8 mouse cellular contexts compared by ENCODE assay signal in the genomic region with DNA sequence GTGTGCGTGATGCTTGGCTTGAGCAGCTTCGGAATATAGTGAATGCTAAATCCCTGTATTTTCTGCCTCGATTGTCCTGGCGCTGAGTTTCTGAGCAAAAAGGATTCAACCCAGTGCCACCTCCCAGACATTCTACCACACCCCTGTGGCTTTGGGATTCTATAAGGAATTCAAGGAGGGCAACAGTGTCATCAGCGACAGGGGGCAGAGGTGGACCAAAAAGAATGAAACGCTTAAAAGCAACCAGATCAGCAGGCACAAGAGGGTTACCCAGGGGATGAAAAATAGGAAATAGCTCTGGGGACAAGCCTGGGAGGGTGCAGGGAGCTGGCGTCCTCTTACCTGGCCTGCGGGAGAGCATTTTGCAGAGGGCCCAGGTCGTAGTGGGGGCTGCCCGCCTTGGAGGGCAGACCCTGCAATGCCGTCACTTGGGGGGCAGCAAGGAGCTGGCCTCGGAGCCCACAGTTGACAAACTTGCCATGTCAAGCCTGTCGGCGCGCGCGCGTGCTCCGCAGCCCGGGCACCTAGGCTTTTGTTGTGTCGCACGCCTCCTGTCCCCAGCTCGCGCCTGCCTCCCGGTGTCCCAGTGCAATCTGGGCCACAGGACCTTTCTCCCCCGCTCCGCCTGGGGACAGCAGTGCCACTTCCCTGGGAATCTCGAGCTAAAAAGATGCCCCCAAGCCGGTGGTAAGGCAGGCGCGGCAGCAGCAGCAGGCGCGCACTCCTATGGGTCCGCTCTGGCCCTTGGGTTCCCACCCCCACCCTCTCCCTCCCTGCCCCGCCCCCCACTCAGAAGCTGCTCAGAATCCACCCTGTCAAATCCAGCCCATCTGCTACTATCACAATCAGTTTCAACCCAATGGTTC.
DNase-seq lines count a peak whose midpoint lies in the region; ATAC-seq lines count a peak whose summit lies in the region.

No protein-coding gene starts in this region.

- peak overlapping the region; percentile 46 for H3K4me3 ChIP-seq in kidney, embryonic 14.5 days (ENCODE audit: low read length)
- peak overlapping the region; percentile 53 for H3K4me3 ChIP-seq in kidney, embryonic 16.5 days (ENCODE audit: low read length)

- WGBS in kidney, embryonic 14.5 days: 8% methylated on average over 31 of the region's 35 CpGs
- WGBS in kidney, embryonic 16.5 days: 8% methylated on average over 34 of the region's 35 CpGs

- no peak for DNase-seq in kidney, adult 11 months
- peak; percentile 67 for DNase-seq in adrenal gland, postnatal 10 days
- DNase-seq in heart, adult 18-20 months: peak; percentile 40 to 51
- DNase-seq in lung, postnatal 14 days: peak; percentile 49
- DNase-seq in urinary bladder, postnatal 25 days (ENCODE audit: low spot score): peak; percentile 20
- DNase-seq in ovary, adult 18-20 months (ENCODE audit: low spot score): no peak

- no peaks in the 10 kb centered on the region for H3K27me3 ChIP-seq in kidney, embryonic 14.5 days (ENCODE audit: control insufficient read depth, insufficient read depth, low read length)
- H3K27me3 ChIP-seq in kidney, embryonic 16.5 days (ENCODE audit: insufficient read depth, low read length): peaks cover 4% of the 10 kb centered on the region; the same call in 1 of the 2 replicates

- peak overlapping the region; percentile 91 for H3K4me2 ChIP-seq in kidney, embryonic 14.5 days (replicated peaks; ENCODE audit: low read depth, low read length)
- peak overlapping the region; percentile 91 for H3K4me2 ChIP-seq in kidney, embryonic 16.5 days (replicated peaks; ENCODE audit: low read depth, low read length)

- H3K36me3 ChIP-seq in kidney, embryonic 14.5 days (ENCODE audit: control insufficient read depth, insufficient read depth, low read length): no peaks in the 10 kb centered on the region
- no peaks in the 10 kb centered on the region for H3K36me3 ChIP-seq in kidney, embryonic 16.5 days (ENCODE audit: insufficient read depth, low read length)

- H3K4me1 ChIP-seq in kidney, embryonic 14.5 days (ENCODE audit: control insufficient read depth, insufficient read depth, low read length): 0 out of 2 replicates have a peak, but pooled peaks cover 3% of the 10 kb centered on the region
- peaks cover 9% of the 10 kb centered on the region for H3K4me1 ChIP-seq in kidney, embryonic 16.5 days (ENCODE audit: insufficient read depth, low read length)

- H3K9me3 ChIP-seq in kidney, embryonic 14.5 days (ENCODE audit: control insufficient read depth, low read length): no peaks in the 10 kb centered on the region
- H3K9me3 ChIP-seq in kidney, embryonic 16.5 days (ENCODE audit: low read length): peaks cover 3% of the 10 kb centered on the region; the same call in 1 of the 2 replicates

- H3K9ac ChIP-seq in kidney, embryonic 14.5 days (ENCODE audit: low read depth, low read length): peak overlapping the region; percentile 60
- peak overlapping the region; percentile 68 for H3K9ac ChIP-seq in kidney, embryonic 16.5 days (replicated peaks; ENCODE audit: low read length)

- no peak overlapping the region for H3K27ac ChIP-seq in kidney, embryonic 14.5 days (ENCODE audit: low read depth, low read length)
- no peak overlapping the region for H3K27ac ChIP-seq in kidney, embryonic 16.5 days (ENCODE audit: low read length)

- peak; percentile 84 for ATAC-seq in kidney, embryonic 14.5 days (ENCODE audit: low FRiP score, low TSS enrichment)
- ATAC-seq in kidney, embryonic 16.5 days (ENCODE audit: low FRiP score, low TSS enrichment): peak; percentile 74

Comparison
In these comparisons a context has a peak if more than half of its experiments do, and no peak if none do; other contexts are left out.
1. DNase-seq: peak in adrenal gland, postnatal 10 days (single experiment), heart, adult 18-20 months (2 of 2), lung, postnatal 14 days (single experiment) and urinary bladder, postnatal 25 days (single experiment); none in kidney, adult 11 months (single experiment) and ovary, adult 18-20 months (single experiment).